Mouse (Mus musculus) cerebellum, adult 9-11 months (tissue): ENCODE results near the gene Chka.

Experiments
- DNase-seq: peaks from one replicate; pipeline ENCODE4 v3.0.0; 2022

The Chka gene

GRCm38 (mm10) chr19:3890181-3890580 lies 38.6 kb downstream of the Chka start:
- no peak for DNase-seq

DNA sequence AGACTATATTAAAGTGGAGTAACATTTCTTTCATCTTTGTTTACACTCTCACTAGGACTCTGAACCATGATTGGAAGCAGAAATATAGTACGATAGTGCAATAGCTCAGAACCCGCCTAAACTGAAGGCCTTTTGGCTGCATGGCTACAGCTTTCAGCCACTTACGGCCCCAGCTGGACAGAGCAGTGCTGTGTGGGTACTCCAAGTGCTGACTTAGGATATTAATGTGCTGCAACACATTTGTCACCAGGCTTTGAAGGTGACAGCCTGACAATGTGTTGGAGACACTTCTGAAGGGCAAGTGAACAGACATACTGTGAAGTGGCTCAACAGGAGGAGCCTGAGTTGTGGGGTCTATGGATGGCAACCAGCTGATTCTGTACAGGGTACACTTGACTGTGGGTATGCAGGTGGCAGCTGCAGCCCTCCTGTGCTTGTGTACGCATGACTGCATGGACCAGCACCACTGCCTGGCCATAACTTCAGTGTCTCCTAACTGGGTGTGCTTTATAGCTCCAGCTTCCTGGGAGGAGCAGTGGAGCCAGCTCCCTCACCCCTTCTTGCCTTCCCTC lies 42.1 kb downstream of the Chka start:
- no peak for DNase-seq

GRCm38 (mm10) chr19:3894294-3894693 lies 42.7 kb downstream of the Chka start:
- DNase-seq, result no peak

DNA sequence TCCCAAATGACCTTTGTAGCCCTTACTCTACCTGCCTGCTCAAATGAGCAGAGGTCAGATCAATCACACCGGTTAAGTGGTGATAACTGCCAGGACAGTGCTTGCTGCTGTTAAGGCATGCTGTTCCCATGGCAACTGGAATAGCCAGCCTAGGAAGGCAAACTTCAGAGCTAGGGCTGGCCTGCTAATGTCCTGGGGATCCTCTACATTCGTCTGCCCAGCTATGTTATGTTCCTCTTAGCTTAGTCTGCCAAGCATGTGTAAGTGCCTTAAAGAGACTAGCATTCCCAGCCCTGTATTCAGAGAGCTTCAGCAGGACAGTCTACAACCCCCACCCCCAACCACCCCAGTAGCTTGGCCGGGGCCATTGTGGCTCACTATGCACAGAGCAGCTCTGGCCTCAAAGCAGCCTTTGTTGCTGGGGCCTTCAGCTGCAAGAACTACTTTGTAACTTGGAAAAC lies 43.6 kb downstream of the Chka start:
- DNase-seq, result no peak

- no peak for DNase-seq
Observed at GRCm38 (mm10) chr19:3896208-3896607, 44.6 kb downstream of the Chka start.

DNA sequence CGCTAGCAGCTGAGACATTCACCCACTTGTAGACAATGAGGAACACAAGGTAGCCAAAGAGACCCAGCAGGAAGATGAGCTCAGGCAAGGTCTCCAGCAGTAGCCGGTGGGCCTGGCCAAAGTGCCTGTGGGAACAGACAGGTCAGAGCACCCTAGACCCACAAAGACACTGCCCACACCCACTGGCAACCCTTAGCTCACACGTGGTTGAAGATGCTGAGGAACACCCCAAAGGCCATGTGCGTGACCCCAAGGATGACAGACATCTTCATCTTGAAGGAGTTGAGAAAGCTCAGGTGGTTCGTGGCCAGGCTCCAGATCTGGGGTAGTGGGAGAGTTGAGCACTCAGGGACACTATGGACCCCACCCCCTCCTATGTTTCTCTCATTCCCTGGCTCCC lies 46.0 kb downstream of the Chka start:
- DNase-seq, result no peak

- DNase-seq, result no peak
Observed at GRCm38 (mm10) chr19:3898952-3899351, 47.4 kb downstream of the Chka start.

DNA sequence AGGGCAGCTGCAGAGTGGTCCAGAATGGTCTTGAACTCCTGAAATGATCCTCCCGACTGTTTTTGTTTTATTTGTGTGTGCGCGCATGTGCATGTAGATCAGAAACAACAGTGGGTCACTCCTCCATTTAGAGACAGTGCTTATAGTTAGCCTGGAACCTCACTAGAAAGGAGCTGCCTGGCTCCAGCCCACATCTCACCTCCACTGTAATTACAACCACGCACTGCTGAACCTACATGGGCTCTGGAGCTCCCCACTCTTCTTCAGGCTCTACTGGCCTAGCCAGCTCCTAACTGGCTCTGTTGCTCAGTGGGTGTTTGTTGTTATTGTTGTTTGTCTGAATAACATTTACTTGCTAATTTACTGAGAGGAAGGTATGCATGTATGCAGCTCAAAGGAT lies 48.0 kb downstream of the Chka start:
- no peak for DNase-seq

DNA sequence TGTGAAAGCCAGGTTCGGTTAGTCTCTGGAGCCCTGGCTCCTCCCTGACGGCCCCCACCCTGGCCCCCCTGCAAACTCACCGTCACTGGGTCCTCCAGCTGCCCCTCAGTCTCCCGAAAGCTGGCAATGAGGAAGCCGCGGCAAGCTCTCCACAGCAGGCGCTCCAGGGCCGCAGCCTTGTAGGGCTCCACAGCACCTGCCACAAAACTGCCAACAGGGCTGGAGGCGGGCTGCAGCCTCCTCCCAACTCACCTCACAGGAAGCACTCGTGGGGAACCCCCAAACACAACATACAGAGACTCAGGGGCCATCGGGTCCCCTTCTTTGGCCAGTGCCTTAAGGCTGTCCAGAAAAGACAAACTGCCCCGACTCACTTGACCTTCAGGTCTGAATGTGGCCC lies 51.4 kb downstream of the Chka start:
- DNase-seq, result no peak

GRCm38 (mm10) chr19:3903648-3904362 lies 52.2 kb downstream of the Chka start:
- no peak for DNase-seq

GRCm38 (mm10) chr19:3904363-3904675 lies 52.7 kb downstream of the Chka start:
- no peak for DNase-seq

GRCm38 (mm10) chr19:3905261-3905969 lies 53.8 kb downstream of the Chka start:
- DNase-seq, result no peak

DNA sequence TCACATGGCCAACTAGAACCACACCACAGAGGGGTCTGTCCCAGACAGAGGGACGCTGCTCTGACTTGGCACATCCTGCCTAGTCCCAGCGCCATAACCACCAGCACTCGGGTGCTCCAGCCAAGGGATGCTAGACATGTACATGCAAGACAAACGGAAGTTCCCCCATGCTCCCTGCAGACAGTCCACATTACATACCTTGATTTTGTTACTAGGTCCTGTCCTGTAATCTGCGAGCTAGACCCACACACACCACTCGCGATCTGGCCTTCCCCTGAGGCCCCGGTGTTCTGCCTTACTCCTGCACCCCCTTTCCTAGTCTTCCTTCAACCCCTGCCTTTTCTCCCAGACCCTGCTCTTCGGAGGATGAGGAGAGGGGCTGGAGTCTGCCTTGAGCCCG lies 54.8 kb downstream of the Chka start:
- DNase-seq, result no peak

- peak; percentile 66 for DNase-seq
Observed at GRCm38 (mm10) chr19:3906795-3907786, 55.5 kb downstream of the Chka start, which contains the start of gene Tcirg1. Gene Tcirg1 (minus strand): TSS chr19:3907133.

DNA sequence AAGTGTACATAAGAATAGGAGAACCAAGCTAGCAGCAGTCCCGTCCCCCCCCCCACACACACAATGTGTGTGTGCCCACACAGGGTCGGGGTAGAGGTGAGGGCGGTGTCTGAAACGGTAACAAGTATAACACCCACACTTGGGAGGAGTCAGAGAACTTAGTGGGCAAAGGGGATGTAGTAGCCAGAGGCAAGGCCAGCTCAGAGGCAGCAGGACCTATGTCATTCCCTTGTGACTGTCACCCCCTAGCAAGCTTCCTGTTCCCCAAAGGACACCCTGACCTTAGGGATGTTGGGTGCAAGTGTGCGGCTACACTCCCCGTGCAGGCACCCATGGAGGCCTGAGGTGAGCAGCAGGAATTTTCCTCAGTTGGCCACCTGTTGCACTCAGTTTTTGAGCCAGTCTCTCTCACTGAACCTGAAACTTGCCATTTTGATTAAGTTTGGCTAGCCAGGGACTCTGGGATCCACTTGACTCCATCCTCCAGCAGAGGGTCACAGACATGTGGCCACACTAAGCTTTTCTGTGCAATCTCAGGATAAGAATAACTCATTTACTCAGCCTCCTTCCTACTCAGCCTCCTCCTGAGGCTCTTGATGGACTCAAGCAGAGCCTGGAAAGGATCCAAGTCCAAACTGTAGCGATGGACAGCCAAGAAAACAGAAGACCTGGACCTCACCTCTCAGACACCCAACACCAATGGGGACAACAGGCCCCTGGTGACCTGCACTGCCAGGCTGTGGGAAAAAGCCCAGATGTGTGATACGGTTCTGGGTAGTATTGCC lies 56.5 kb downstream of the Chka start:
- no peak for DNase-seq

- DNase-seq, result no peak
Observed at GRCm38 (mm10) chr19:3910206-3910605, 58.6 kb downstream of the Chka start.

GRCm38 (mm10) chr19:3912337-3913204 lies 61.0 kb downstream of the Chka start, which contains the start of gene Ndufs8:
Gene Ndufs8 (minus strand): TSS chr19:3912774.
- DNase-seq, result peak; percentile 98

DNA sequence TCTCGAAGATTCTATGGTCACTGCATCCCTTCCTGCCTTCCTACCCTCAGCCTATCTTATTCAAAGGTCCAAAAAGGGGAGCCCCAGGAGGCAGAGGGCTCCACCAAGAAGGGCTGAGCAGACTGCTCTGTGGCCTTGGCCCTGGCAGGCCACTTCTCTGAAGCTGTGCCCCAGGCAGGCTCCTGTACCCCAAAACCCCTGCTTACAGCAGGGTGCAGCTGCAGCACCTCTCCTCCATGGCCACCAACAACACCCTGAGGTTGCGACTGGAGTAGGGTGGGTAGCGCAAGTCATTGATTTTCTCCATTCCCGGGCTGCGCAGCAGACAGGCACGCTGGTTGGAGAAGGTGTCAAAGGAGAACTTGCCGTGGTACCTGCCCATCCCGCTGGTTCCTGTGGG lies 62.1 kb downstream of the Chka start:
- DNase-seq, result peak; percentile 51

GRCm38 (mm10) chr19:3914535-3914934 lies 63.0 kb downstream of the Chka start:
- no peak for DNase-seq

DNA sequence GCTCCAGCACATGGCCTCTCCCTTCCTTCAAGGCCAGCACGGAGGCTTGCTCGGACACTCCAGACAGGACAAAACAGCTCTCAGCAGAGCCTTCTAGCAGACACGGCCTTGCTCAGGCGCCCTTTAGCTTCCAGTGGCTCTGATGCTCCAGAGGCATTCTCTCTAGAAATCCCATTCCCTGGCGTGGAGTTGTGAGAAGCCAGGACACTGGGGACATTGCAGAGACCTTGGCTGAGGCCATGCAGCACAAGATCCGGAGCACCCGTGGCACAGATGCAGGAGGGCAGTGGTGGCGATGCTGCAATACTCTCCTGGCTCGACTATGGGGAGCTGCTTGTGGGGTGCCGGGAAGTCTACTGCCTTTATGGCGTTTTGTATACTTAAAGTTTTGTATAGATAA lies 65.2 kb downstream of the Chka start:
- DNase-seq, result no peak

DNA sequence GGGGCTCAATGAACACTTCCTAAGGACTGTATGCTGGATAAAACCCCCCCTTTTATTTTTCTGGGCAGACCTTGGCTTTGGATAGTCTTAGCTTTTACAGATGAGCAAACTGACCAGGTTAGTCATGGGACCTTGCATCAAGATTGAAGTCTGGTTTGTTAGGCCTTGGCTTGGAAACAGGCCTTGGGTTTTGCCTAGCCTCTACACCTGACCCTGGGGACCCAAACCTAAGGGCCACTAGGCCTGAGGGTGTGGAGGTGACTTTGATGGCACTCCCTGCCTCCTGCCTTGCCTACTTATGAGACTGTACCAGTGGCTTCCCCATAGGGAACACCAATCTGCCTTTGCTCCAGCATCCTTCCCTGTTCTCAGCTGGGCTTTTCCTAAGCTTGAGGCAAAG lies 68.4 kb downstream of the Chka start:
- no peak for DNase-seq
